Mouse (Mus musculus) adipocyte (in vitro differentiated cells): ENCODE data around the gene Ccdc180.

ENCODE experiments used
- DNase-seq: peaks from one replicate; pipeline ENCODE4 v3.0.0-alpha.2; 2016; ENCODE audit warnings: low spot score

The Ccdc180 gene

GRCm38 (mm10) chr4:45911256-45911655, 21.2 kb downstream of the Ccdc180 start:
- no peak for DNase-seq

GRCm38 (mm10) chr4:45911876-45912275, 21.8 kb downstream of the Ccdc180 start:
- DNase-seq, result no peak

DNA sequence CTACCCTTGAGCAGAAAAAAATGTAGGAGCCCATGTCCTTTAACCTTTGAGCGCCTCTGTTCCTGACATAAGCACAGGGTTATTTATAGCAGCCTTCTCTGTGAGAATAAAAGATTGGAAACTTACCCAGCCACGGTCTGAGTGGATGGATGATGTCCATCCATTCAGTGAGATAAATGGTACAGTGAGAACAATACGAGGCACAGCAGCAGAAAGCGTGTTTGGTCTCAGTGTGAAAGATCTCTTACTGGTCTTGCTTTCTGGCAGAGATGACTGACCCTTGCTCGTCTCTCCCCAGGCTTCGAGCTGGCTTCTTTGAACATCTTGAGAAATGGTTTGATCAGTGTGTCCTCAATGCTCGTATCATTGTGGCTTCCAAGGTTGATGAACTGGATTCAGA, 27.0 kb downstream of the Ccdc180 start:
- no peak for DNase-seq

DNA sequence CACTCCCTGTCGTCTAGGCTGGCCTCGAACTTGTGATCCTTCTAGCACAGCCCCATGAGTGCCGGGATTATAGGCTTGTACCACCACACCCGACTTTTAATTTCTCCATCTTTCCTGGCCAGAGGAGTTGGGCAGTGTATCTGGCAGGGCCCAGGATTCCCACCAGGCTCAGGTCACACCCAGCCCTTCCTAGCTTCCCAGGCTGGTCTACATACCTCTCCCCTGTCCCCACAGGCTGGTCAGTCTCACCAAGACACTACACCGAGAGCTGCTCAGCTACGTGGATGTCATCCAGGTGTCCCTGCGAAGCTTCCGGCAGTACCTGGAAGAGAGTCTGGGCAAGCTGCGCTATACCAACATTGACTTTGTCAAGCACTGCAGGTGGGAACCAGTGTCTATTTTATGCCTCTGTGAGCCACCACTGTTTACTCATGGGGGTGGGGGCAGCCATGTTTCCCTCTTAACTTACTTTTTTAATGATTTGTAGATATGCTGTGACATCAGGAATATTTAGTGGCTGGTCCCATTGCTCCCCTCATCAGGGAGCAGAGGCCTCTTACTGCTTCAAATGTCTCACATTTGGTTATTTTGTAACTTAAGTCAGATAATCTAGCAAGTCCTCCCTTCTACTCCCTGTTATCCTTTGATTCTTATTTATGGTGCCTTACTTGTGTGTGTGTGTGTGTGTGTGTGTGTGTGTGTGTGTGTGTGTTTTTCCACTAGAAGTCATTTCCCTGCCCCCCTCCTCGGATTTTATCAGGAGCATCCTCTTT, 31.7 kb downstream of the Ccdc180 start:
- no peak for DNase-seq

- DNase-seq, result no peak
These were observed 33.9 kb downstream of the Ccdc180 start for GRCm38 (mm10) chr4:45924011-45924410.

DNA sequence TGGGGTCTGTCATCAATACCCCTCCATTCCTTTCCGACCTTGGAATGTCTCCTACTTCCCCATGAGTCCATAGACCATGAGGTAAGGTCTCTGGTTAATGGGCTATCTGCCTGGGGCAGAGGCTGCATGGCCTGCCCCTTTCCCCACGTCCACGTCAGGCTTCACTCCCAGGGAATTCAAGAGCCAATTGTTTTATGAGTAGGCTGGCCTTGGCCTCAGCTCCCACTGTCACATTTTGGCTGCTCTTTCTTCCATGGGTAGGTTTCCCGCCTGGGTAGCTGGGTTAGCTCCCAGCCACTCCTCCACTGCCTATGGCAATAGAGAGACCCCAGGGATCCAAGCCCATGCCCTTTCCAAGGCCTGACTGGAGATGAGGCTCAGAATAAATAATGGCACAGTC, 38.5 kb downstream of the Ccdc180 start:
- DNase-seq, result no peak

DNA sequence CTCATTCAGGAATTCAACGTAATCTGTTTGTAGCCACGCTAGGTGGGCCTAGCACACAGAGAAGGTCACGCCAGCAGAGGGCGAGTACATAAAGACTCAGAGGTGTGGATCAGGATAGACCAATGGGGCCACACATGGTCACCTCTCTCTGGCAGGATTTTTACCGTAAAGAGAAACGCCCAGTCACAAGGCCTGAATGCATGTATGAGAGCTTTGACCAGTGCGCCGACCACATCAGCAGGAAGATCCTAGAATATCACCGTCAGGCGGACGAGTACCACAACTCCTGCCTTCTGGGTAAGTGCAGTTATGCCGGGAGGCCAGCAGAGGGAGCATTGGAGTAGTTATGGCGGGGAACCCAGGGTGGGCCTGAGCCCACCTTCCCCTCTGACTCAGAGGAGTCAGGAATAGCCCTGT, 51.5 kb downstream of the Ccdc180 start:
- DNase-seq, result no peak

DNA sequence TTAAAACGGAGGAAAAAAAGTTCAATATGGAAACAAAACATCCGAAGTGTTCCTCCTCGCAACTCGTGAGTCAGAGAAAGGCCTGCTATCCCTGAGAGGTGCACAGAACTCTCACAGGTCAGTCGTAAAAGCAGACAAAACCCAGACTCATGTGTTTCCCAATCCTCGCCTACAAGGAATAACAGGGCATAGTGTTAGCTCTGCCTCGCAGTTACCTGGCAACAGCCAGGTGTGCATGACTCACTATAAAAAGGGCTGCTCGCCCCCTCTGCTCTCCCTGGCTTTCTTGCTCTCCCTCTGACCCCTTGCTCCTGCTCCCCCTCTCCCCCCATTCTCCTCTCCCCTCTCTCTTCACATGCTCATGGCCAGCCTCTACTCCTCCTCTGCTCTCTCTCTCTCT, 57.6 kb downstream of the Ccdc180 start:
- no peak for DNase-seq

DNA sequence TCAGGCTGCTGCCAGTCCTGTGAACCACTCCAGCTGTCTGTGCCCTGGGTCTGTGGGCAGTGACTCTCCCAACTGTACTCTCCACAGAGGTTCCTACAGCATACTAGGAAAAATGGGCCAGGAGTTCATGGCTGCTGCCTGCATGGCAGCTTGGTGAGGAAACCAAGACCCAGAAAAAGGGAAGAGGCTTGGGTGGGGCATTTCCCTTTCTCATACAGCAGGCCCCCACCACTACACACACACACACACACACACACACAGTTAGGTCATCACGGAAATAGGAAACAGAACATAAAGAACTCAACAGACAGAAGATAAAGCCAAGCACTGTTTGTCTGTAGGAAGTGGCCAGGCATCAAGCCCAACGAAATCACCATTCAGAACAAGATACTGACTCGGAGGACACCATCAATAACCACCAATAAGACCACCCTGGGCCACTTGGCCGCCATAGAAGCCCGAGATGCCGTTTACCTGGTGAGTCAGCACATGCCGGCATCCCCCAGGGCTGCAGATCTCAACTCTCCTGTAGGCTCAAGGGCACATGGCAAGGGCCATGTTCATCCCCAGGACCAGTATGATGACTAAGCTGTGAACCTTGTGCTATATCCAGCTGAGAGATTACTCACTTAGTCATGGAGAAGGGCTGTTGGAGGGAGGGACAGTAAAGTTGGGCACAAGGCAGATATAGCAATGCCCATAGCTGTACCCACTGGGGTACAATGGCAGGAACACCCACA, 59.2 kb downstream of the Ccdc180 start:
- DNase-seq, result peak; percentile 18

DNA sequence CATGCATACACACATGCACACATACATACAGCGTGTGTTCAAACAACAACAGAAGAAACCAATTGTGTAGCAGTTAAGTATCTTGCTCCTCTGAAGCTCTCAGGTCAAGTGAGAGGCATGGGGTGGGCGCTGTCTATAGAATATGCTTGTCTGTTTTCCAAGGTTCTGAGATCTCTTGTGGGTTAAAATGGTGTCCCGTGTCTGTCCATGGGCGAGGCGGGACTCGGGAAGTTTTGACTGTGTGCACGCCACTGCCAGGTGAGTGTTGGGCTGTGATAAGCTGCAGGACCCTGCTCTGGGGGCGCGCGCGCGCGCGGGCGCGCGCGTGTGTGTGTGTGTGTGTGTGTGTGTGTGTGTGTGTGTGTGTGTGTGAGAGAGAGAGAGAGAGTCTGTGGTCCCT, 61.7 kb downstream of the Ccdc180 start:
- no peak for DNase-seq

GRCm38 (mm10) chr4:45953025-45953919, 63.2 kb downstream of the Ccdc180 start:
- DNase-seq, result no peak

DNA sequence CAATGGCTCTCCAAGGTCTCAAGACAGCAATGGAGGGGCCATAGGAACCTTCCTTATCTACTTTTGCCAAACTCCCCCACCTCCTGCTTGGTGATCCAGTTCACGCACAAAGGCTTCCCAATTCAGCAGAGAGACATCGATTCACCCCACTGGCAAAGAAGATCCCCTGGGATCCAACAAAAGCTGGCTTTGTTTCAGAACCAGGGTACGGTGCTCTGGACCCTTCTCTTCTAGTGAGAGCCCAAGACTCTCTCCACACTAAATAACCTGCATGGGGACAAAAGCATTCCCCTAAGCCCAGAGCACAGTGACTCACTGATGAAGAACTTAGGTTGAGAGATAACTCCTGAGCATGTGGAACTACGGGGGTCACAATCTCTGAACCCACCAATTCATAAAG, 65.1 kb downstream of the Ccdc180 start:
- no peak for DNase-seq

DNA sequence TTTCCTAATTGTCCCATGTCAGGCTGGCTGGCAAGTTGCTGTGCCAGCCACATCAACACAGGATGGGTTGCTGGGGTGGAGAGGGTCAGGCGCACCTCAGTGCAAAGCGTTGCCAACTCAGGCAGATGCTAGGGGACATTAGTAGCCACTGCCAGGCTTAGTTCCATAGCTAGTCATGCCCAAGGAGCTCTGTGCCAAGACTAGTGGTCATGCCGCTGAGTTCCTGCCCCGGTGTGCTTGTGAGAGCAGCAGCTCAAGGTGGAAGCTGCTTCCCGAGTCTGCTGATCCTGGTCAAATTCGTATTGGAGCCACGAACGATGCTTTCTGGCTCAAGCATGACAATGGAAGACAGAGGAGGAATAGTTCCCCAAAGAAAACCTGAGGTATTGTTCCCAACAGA, 66.0 kb downstream of the Ccdc180 start:
- DNase-seq, result no peak

DNA sequence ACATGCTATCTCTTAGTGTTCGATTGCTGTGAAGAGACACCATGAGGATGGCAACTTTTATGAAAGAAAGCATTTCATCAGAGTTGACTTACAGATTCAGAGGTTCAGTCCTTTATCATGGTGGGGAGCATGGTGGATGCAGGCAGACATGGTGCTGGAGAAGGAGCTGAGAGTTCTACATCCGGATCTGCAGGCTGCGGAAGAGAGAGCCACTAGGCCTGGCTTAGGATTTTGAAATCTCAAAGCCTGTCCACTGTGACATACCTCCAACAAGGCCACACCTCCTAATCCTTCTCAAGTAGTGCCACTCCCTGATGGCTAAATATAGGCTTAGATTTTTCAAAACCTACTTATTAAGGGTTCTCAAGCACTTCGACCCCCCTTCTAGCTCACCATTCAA, 66.6 kb downstream of the Ccdc180 start:
- no peak for DNase-seq

DNA sequence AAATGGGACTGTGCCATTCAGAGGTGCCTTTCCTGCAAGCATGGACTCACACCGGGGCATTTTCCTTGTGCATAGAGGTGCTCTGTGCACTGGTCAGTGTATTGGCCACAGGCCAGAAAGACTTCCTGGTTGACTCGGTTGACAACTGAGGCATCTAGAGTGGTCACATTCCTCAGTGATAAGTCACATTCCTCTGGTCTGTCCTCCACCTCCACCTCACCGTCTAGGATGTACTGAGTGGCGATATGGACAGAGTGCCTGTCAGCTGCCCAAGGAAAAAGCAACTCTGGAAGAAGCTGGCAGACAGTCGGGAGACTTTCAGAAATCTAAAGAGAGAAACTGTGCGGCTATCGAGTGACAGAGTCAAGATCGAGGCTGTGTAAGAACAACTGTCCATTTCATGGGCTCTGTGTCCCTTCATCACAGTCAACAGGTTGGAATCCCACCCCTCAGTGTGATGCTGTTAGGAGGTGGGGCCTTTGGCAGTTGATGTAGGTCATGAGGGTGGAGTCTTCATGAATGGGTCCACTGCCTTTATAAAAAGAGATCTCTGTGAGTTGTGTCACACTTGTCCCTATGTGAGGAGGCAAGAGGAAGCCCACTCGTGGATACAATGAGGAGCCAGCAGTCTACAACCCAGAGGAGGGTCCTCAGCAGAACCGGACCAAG, 74.8 kb downstream of the Ccdc180 start, which contains the start of gene Tdrd7:
Gene Tdrd7, plus strand, starts transcription at position 564 of the 669 bp plus-strand sequence.
- DNase-seq, result no peak

DNA sequence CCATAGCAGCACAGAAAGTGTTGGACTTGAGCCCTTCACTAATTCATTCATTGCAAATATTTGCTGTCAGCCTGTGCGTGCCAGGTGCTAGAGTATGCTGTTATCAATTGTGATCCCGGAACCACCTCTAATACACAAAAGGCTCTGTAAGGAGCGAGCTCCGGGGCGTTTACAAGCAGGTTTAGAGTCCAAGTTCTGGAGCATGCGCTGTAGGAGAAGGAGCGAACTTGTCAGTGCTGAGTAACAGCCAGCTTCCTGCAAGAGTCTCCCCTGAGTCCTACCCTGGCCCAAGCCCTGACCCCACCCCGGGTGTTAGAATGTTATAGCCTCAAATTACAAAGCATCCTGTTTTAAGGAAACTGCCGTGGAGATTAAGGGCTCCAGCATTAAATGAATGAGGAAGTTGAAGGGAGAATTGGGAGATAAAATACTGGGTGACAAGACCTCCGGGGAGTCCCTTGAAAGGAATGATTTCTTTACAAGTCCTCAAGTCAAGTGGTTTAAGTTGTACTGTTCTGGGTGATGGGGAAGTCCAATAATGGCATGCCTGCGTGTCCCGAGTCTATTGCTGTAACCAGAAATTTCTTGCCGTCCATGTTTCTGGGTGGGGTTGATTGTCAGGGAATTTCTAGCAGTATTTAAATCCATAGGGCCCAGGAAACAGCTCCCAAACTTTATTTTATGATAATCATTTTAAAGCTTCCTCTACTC, 75.8 kb downstream of the Ccdc180 start:
- peak; percentile 64 for DNase-seq

GRCm38 (mm10) chr4:45966716-45967115, 76.6 kb downstream of the Ccdc180 start:
- no peak for DNase-seq

DNA sequence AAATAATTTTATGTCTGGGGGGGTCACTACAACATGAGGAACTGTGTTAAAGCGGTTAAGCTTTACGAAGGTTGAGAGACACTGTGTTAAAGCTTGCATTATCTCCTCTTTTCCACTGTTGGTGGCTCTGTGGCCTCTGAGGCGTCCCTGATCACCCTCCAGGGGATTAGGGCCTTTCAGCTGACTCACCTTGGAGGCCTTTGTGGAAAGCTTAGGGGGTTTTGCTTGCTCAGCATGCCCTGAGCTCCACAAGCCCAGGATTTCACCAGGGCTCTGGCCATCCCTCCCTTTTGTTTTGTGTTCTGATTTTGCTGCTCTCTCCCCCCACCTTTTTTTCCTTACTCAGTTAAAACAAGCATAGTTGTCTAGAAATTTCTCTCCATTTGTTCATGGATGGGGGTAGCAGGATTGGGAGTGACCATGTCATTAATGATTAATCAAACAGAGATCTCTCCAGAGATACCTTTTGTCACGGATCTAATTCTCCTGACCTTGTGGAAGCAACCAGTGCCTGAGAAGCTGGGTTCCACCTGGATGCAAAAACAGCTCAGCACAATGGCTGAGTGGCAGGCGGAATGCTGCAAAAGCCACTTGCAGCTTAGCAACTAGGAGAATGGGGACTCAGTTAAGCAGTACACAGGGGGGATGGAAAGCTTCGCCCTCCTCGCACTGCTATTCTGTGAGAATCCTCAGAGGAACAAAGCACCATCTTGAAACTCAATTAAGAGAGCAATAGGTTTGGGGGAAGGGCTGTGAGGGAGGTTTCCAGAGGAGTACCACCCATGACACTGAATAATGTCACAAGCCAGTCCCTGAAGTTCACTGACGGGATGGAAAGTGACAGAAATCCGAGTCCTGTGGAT, 77.6 kb downstream of the Ccdc180 start:
- no peak for DNase-seq

- DNase-seq, result no peak
These were observed 78.9 kb downstream of the Ccdc180 start for GRCm38 (mm10) chr4:45969051-45969450.

- DNase-seq, result no peak
These were observed 80.0 kb downstream of the Ccdc180 start for GRCm38 (mm10) chr4:45970048-45970560.
